Mouse (Mus musculus) forebrain, postnatal 0 days (tissue): ENCODE measurements around the gene Pak1. TPM values are rescaled to one million over a fixed set of nuclear protein-coding genes. Genes with fewer than 3 reads are reported as not detected.

Experiments used
- ATAC-seq: fragments of 200-750 bp; cut with Nextera tagmentation; 2 replicates; pipeline ENCODE4 v1.8.0; 2017; ENCODE audit warnings: mild to moderate bottlenecking, moderate library complexity
- DNase-seq: peaks from one replicate; pipeline ENCODE4 v3.0.0-alpha.2; 2015
- H3K27ac ChIP-seq: fragments of 300-500 bp; sonication (generic); 2 replicates; pipeline ENCODE4 v1.5.1; 2014; ENCODE audit warnings: low read depth, mild to moderate bottlenecking, antibody characterized with exemption, low read length, moderate library complexity, mixed read lengths
- H3K27me3 ChIP-seq: fragments of 300-500 bp; sonication (generic); 2 replicates; pipeline ENCODE4 v1.6.1; 2014; ENCODE audit warnings: mild to moderate bottlenecking, low read length, mixed read lengths; ENCODE audit not compliant: insufficient read depth
- H3K36me3 ChIP-seq: fragments of 300-500 bp; sonication (generic); 2 replicates; pipeline ENCODE4 v1.6.1; 2014; ENCODE audit warnings: mild to moderate bottlenecking, moderate library complexity; ENCODE audit not compliant: insufficient read depth
- H3K4me1 ChIP-seq: fragments of 300-500 bp; sonication (generic); 2 replicates; pipeline ENCODE4 v1.6.1; 2014; ENCODE audit warnings: antibody characterized with exemption; ENCODE audit not compliant: insufficient read depth
- H3K4me2 ChIP-seq: fragments of 300-500 bp; sonication (generic); 2 replicates; pipeline ENCODE4 v1.6.1; 2014; ENCODE audit warnings: low read depth, mild to moderate bottlenecking, moderate library complexity
- H3K4me3 ChIP-seq: fragments of 300-500 bp; sonication (generic); 2 replicates; pipeline ENCODE4 v1.5.1; 2014; ENCODE audit warnings: low read depth, low read length, mixed read lengths
- H3K9ac ChIP-seq: fragments of 300-500 bp; sonication (generic); 2 replicates; pipeline ENCODE4 v1.6.1; 2014; ENCODE audit warnings: mild to moderate bottlenecking
- H3K9me3 ChIP-seq: fragments of 300-500 bp; sonication (generic); 2 replicates; pipeline ENCODE4 v1.6.1; 2016; ENCODE audit warnings: low read length
- CTCF ChIP-seq: sonication (generic); IDR thresholded peaks from 2 replicates; pipeline ENCODE4 v1.5.1; 2016; ENCODE audit warnings: antibody characterized with exemption, control low read depth, low read depth
- WGBS: fragments of 180-500 bp; shearing (Covaris S2); extraction: QIAGEN DNeasy Blood & Tissue Kit; methylation state at CpG from one replicate; pipeline ENCODE4 v1.1.7; 2014; 5-methylcytosine and 5-hydroxymethylcytosine counted together
- polyA plus RNA-seq: library from polyadenylated mRNA; unstranded; fragments of >200 nt; fragmentation: Nextera tagmentation; extraction: Ambion mirVana; gene quantifications from 2 replicates; pipeline ENCODE4 v1.2.1, GENCODE M21; 2015
- total RNA-seq: library from RNA; depleted of rRNA; stranded (reverse); fragments of >200 nt; gene quantifications from 2 replicates; pipeline ENCODE4 v1.2.3, GENCODE M21; 2014; rRNA removed

Pak1 gene
- 169 and 186 TPM in 2 replicates for total RNA-seq
- polyA plus RNA-seq: 132 and 135 TPM in 2 replicates

DNA sequence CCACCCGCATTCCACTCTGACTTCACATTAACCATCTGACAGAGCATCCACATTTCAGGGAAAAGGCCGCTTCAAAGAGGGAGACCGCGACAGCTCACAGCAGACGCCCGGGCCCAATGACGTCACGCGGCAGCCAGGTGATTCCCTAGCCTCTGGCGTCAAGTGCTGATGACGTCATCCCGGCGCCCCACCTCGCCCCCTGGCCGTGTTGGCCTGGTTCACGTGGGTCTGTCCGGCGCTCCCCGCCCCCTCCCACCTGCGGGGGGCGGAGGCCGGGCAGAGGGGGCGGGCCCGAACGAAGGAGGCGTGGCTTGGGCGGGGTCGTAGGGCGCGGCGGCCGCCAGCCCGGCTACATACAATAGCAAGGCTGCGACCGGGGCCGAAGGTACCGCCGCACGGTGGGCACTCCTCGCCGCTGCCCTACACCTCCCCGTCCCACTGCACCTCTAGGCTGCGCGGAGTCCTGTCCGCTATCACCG lies at the start of gene Pak1:
Gene Pak1, plus strand, starts transcription at position 352 of the 479 bp plus-strand sequence.
- ATAC-seq: peak; percentile 83

DNA sequence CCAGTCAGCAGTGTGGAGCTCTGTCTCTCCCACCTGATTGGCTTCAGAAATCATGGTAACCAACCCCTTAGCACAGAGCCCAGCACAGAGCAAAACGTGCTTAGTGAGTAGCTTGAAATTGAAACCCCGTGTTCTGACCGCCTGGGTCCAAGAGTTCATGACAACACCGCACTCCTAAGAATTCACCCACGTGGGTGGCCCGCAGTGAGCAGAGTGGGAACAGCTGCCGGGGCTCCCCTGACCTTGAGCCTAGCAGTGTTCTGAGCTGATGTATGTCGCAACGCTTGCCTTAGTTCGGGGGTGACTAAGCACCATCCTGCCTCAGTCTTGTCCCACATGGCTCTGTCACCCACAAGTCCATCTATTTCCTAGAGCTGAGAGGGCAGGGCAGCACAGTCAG lies 47.4 kb upstream of the Pak1 start:
- no peak for TF ChIP-seq CTCF
- Histone ChIP-seq H3K27me3 (no peaks in the 10 kb centered on the region; the same call in none of the 2 replicates), H3K27ac (no peak overlapping the region), H3K9me3 (no peaks in the 10 kb centered on the region), H3K36me3 (no peaks in the 10 kb centered on the region), H3K9ac (no peak overlapping the region), H3K4me3 (no peak overlapping the region), H3K4me1 (peaks cover 3% of the 10 kb centered on the region; the same call in 1 of the 2 replicates), H3K4me2 (no peak overlapping the region)
- WGBS: 52% methylated on average over 10 of the region's 10 CpGs
- ATAC-seq: no peak
- no peak for DNase-seq

More for the DNA sequence above, at the start of gene Pak1:
- Histone ChIP-seq H3K36me3 (no peaks in the 10 kb centered on the region), H3K27me3 (no peaks in the 10 kb centered on the region), H3K4me3 (peak within 1 kb of the TSS; percentile 84), H3K27ac (peak within 1 kb of the TSS; percentile 23; the same call in 1 of the 2 replicates), H3K9me3 (no peaks in the 10 kb centered on the region), H3K4me2 (peak within 1 kb of the TSS; percentile 88), H3K4me1 (peaks cover 6% of the 10 kb centered on the region; the same call in 1 of the 2 replicates), H3K9ac (peak within 1 kb of the TSS; percentile 90)
- TF ChIP-seq CTCF: no peak
- WGBS: 2% methylated on average over 36 of the region's 46 CpGs
- DNase-seq: peak; percentile 87

DNA sequence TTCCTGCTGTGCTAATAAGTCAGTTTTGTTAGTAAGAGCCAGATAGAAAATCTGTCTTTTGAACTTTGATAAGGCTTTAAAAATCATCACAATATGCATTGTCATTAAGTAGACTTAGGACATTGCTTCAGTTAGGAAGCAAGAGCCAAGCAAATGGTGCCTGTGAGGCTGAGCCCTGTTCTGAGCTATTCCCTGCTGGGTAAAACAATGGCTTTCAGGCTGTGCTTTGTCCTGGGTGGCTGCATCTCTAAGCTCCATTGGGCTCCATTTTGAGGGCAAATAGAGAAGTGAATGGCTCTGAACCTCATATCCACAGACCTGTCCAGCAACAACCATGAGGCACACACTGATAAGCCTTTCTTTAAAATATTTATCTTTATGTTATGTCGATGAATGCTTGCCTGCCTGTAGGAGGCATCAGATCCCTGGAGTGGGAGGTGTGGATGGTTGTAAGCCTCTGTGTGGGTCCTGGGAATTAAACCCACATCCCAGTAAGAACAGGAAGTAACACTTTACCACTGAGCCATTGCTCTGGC lies 46.5 kb upstream of the Pak1 start:
- DNase-seq (no peak), ATAC-seq (no peak)
- TF ChIP-seq CTCF: no peak
- Histone ChIP-seq H3K9ac (no peak overlapping the region), H3K27me3 (no peaks in the 10 kb centered on the region; the same call in none of the 2 replicates), H3K27ac (no peak overlapping the region), H3K4me2 (no peak overlapping the region), H3K4me1 (peaks cover 3% of the 10 kb centered on the region; the same call in 1 of the 2 replicates), H3K9me3 (no peaks in the 10 kb centered on the region), H3K36me3 (no peaks in the 10 kb centered on the region), H3K4me3 (no peak overlapping the region)
- WGBS: 5% methylated on average over 1 of the region's 1 CpGs

DNA sequence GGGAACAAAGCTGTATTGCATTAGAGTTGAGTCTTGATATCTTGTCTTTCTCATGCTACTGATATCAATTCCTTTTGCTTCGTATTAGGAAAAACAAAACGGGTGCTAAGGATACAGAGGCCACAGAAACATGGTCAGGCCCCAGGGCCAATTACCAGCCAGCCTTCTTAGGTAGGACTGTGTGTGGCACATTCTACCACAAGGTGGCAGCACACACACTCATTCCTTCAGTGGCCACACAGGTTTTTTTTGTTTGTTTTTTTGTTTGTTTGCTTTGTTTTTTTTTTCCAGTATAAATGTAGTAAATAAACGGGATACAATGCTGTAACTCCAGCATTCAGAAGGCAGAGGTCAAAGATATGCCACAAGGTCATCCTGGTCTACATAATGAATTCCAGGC lies 43.0 kb upstream of the Pak1 start:
- H3K27me3 ChIP-seq: no peaks in the 10 kb centered on the region
- ATAC-seq (peak; percentile 59; the same call in 1 of the 2 replicates), DNase-seq (peak; percentile 84)
- no peak overlapping the region for H3K9ac ChIP-seq
- peak; percentile 88 for TF ChIP-seq CTCF
- no peak overlapping the region for H3K4me3 ChIP-seq
- H3K4me2 ChIP-seq: no peak overlapping the region
- H3K4me1 ChIP-seq: no peaks in the 10 kb centered on the region
- WGBS: 12% methylated on average over 3 of the region's 3 CpGs
- H3K9me3 ChIP-seq: no peaks in the 10 kb centered on the region
- no peak overlapping the region for H3K27ac ChIP-seq
- H3K36me3 ChIP-seq: no peaks in the 10 kb centered on the region

DNA sequence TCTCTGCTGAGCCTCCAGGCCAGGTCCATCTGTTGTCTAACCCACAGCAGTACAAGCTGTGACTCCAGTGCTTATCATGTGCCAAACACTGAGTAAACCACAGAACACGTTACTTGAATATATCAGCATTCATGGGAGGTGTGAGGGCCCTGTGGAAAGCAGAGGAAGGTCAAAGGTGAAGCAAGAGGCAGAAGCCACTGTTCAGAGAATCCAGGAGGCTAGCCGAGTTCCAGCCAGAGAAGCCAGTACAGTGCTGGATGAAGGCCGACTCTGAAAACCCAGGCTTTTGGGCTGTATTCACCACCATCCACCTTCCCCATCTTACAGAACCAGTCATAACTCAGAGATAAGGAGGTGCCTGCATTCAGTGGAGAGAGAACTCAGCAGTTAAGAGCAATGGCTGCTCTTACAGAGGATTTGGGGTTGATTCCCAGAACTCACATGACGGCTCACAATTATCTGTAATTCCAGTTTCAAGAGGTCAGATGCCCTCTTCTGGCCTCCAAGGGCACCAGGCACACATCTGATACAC lies 41.1 kb upstream of the Pak1 start:
- WGBS: 82% methylated on average over 4 of the region's 4 CpGs
- TF ChIP-seq CTCF: 0 out of 2 replicates have a peak, but pooled peaks have one; percentile 10
- H3K4me3 ChIP-seq: no peak overlapping the region
- no peaks in the 10 kb centered on the region for H3K36me3 ChIP-seq
- no peaks in the 10 kb centered on the region for H3K27me3 ChIP-seq
- H3K4me2 ChIP-seq: no peak overlapping the region
- H3K27ac ChIP-seq: no peak overlapping the region
- no peak for ATAC-seq
- H3K9me3 ChIP-seq: no peaks in the 10 kb centered on the region
- H3K9ac ChIP-seq: no peak overlapping the region
- no peak for DNase-seq
- no peaks in the 10 kb centered on the region for H3K4me1 ChIP-seq

DNA sequence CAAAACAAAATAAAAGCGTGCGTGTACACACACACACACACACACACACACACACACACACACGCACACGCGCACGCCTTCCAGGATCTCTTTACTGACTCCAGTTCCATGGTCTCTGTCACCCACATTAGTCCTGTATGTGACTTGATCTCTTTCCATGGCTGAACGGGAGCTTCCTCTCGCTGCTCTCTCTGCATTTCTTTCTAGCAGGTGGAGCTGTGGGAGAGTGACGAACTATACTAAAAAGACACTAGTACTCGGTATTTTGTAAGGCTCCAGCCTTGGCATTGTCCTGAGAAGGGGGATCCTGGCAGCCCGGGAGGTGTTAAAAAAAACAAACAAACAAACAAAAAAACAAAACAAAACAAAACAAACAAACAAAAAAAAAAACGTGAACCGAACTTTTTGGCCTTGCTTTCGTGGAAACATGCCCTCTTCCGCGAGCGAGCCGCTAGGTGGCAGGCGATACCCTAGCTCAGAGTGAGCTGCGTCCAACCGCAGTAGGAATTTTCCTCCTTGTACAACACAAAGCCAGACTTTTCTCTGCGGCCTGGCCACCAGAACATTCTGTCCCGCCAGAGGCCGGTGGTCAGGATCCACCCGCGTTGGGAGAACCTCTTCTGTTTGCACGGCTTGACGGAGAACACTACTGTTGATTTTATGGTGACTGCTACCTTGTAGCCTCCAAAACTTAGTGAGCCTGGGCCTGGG lies 40.4 kb upstream of the Pak1 start:
- 23% methylated on average over 28 of the region's 28 CpGs for WGBS
- peak overlapping the region; percentile 17; the same call in 1 of the 2 replicates for H3K4me2 ChIP-seq
- peak; percentile 92 for TF ChIP-seq CTCF

More for the DNA sequence above, 40.4 kb upstream of the Pak1 start:
- no peaks in the 10 kb centered on the region for H3K36me3 ChIP-seq
- H3K4me1 ChIP-seq: no peaks in the 10 kb centered on the region
- no peak overlapping the region for H3K9ac ChIP-seq
- H3K27me3 ChIP-seq: no peaks in the 10 kb centered on the region
- DNase-seq (peak; percentile 87), ATAC-seq (peak; percentile 83)
- H3K4me3 ChIP-seq: no peak overlapping the region
- no peaks in the 10 kb centered on the region for H3K9me3 ChIP-seq
- H3K27ac ChIP-seq: no peak overlapping the region
